Mouse (Mus musculus): Measurements from ENCODE around the gene Iqcf3.
"Not testable (repeated sequence)": the region's sequence is repeated elsewhere in the genome, so short reads cannot be mapped to it uniquely, and the experiment has no call there.

Iqcf3 gene

DNA sequence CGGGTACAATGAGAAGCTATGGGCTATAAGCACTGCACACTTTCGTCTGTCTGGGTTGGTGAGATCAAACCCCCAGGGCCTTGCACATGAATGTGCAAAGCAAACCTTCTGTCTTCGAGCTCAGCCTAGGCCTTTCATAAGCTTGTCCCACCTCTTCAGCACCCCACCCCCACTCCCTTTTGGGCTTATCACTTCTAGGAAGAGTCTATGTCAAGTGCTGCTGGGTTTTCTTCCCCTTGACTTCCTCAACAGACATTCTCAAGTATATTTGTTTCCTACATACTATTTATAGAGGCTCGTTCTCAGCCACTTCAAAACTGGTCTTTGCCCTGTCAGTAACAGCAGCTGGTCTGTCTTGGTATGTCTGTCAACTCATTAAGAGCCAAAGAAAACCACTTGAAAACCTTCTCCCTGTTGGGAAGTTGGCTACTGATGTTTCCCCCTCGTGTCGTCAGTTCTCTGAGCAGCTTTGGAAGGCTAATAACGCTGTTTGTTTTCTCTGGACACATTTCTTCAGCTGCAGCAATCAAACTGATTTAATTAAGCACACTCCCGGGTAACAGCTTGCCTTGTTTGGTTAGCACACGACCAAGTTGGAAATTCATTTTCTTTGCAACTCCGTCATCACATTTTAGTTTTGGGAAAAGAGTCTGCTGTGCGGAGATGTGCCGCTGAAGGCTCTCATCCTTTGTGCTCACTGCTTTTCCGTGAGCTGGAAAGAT is 48.5 kb downstream of the Iqcf3 start:
- in situ Hi-C loops (cut with MboI; ENCODE audit: low sequenced_read_pairs): no loop called here

DNA sequence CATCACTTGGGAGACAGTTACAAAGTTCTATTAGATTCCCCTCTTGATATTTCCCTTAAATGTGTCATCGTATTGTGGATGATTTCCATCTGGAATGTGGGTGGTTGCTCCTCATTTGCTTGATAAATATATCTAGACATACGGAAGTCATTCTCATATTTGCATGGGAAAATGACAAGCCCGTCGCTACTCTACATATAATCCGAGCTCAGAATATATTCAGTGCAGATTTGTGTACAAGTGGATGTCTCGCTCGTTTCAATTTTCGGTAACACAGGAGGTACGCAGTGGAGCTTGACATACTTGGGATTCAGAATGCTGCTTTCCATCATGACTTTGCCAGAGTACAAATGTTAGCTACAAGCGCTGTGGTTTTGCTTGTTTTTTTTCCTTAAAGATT is 52.1 kb downstream of the Iqcf3 start:
- in situ Hi-C loops (cut with MboI; ENCODE audit: low sequenced_read_pairs): no loop called here

DNA sequence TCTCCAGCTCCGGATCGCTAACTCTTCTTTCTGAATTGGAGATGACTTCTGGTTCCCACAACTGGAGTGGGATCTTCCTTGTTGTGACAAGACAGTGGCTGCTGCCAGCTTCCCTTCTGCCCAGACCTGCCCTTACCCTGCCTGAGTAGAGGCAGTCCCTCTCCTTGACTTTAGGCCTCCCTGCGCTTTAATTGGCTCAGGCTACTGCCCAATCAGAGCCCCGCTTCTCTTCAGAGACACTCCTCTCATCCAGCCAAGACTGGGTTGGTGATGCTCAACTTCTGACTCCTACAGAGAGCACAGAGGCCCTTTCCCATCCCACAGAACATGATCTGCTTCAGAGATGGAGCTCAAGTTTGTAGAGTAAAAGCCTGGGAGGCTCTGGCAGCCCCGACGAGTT is 57.2 kb downstream of the Iqcf3 start:
- in situ Hi-C loops (cut with MboI; ENCODE audit: low sequenced_read_pairs): no loop called here

DNA sequence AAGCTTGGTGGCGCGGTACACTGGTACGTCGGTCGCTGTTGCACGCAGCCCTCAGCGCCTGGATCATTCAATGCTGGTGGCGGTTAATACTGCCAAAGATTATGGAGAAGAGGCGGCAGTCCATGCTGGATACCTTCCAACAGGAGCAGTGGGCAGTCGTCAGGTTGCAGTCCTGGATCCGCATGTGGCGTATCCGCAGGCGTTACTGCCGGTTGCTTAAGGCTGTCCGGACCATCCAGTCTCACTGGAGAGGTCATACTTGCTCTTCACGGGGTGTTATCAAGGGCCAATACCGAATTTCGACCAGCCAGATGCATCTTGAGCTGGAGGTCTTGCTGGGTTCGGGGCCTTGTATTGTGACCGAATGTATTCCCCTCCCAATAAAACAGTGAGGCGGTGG is 59.6 kb downstream of the Iqcf3 start:
- in situ Hi-C loops (cut with MboI; ENCODE audit: low sequenced_read_pairs): no loop called here

DNA sequence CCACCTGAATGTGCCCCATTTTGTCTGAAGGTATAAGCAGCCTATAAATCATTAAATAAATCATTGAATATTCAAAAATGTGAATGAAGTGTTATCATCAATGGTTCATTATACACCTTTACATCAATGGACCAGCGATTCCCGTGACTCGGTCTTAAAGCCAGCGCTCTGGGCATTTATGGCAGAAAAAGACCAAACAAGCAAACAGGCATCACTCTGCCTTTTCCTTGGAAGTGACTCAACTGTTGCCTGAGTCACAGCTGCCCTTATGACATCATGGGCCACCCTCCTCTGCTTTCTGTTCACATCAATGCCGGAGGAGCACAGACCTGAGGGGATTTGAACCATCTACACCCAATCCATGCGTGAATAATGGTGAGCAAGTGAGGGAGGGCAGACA is 61.8 kb downstream of the Iqcf3 start, which contains the start of gene Iqcf1:
Gene Iqcf1 (plus strand): TSS at position 301 of the 400 bp plus-strand sequence.
- in situ Hi-C loops (cut with MboI; ENCODE audit: low sequenced_read_pairs): no loop called here

DNA sequence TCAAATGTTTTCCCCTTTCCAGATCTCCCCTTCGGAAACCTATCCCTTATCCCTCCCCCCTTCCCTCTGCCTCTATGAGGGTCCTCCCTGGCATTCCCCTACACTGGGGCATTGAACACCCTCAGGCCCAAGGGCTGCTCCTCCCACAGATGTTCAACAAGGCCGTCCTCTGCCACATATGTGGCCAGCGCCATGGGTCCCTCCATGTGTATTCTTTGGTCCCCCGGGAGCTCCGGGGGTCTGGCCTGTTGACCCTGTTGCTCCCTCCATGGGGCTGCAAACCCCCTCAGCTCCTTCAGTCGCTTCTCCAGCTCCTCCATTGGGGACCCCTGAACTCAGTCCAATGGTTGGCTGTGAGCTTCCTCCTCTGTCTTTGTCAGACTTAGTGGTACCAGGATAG is 73.8 kb downstream of the Iqcf3 start:
- in situ Hi-C loops (cut with MboI; ENCODE audit: low sequenced_read_pairs): not testable (repeated sequence)

DNA sequence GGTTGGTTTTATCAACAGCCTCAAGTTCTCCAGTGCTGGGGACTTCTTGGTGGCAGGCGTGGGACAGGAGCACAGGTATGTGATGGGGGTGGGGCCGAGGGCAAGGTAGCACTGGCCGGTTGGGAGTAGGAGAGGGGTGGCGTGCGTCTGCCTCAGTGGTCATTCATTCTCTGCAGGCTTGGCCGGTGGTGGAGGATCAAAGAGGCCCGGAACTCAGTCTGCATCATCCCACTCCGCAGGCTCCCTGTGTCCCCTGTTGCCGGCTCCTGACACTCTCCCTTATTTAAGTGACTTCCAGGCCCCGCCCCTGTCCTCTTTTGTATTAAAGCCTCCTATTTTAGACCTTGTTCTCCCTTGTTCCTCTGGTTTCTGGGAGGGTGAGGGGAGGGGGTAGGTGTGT is 76.4 kb downstream of the Iqcf3 start:
- in situ Hi-C loops (cut with MboI; ENCODE audit: low sequenced_read_pairs): no loop called here

DNA sequence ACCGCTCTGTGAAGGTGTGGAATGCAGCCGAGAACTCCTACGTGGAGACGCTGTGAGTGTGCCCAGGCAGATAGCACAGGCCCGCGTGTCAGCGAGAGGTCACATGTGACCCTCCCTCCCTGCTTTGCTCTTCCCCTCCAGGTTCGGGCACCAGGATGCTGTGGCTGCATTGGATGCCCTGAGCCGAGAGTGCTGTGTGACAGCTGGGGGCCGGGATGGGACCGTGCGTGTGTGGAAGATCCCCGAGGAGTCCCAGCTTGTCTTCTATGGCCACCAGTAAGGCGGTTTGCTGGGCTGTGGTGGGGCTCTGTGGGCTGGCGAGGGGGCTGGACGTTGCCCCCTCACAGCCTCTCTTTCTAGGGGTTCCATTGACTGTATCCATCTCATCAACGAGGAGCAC is 77.8 kb downstream of the Iqcf3 start:
- in situ Hi-C loops (cut with MboI; ENCODE audit: low sequenced_read_pairs): no loop called here

DNA sequence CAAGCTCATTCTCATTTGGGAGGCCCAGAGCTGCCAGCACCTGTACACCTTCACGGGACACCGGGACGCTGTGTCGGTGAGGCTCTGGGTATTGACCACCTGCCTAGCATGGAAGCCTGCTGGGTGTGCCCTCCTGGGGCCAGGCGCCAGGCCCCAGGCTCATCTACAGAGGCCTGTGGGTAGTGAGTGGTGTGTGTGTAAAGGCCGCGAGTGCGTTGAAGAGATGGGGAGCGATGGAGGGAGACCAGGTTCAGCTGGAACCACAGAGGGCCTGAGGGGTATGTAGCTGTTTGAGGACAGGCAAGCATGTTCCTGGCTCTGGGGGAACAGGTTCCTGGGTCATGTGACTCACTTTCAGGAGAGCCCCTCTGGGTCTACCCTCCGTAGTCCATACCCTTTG is 78.3 kb downstream of the Iqcf3 start:
- in situ Hi-C loops (cut with MboI; ENCODE audit: low sequenced_read_pairs): no loop called here

DNA sequence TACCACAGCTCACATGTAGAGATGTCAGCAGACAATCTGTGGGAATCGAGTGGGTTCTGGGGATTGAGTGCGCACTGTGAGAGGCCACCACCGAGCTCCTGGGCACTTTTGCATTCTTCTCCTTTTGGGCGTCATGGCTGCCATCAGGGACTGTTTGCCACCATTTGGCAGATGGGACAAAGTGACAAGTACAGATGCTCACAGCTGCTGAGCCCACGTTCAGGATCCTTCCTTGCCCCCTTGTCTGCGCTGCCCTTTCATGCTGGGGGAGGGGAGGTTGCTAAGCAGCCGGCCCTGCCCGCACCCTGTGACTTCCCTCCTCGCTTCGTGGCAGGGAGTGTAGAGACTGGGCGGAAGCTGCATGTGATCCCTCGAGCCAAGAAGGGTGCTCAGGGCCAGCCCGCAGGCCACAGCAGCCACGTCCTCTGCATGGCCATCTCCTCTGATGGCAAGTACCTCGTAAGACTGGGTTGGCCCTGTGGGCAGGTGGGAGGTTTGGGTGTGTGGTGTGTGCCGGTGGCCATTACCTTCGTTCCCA is 78.8 kb downstream of the Iqcf3 start:
- in situ Hi-C loops (cut with MboI; ENCODE audit: low sequenced_read_pairs): no loop called here

DNA sequence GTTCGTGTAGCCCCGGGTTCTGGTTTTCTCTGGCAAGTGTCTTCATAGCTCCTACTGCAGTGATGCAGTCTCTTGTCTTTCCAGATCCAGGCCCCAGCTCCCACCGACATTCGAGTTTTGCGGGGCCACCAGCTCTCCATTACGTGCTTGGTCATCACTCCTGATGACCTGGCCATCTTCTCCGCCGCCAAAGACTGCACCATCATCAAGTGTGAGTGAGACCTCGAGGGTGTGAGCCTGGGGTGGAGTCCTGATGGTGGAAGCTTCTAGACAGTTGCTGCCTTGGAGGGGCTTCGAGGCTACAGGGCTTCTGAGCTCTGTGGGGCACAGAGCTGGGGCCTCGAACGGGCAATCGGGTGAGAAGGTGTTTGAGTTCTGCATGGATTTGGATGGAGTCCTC is 79.8 kb downstream of the Iqcf3 start:
- in situ Hi-C loops (cut with MboI; ENCODE audit: low sequenced_read_pairs): no loop called here

DNA sequence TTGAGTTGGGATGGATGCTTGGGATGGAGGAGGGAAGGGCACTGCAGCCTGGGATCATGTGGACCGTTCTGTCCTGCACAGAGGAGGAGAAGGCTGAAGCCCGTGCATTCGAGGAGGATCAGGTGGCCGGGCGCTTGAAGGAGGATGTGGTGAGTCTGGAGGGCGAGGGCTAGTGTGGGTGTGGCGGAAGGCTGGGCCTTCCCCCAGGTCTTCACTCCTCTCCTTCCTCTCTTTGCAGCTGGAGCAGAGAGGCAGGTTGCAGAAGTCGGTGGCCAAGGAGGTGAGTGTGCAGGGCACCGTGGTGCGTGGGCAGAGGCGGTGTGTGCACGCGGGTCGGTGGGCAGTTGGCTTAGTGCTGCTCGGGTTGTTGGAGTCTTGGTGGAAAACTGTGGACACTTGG is 80.4 kb downstream of the Iqcf3 start:
- in situ Hi-C loops (cut with MboI; ENCODE audit: low sequenced_read_pairs): no loop called here

DNA sequence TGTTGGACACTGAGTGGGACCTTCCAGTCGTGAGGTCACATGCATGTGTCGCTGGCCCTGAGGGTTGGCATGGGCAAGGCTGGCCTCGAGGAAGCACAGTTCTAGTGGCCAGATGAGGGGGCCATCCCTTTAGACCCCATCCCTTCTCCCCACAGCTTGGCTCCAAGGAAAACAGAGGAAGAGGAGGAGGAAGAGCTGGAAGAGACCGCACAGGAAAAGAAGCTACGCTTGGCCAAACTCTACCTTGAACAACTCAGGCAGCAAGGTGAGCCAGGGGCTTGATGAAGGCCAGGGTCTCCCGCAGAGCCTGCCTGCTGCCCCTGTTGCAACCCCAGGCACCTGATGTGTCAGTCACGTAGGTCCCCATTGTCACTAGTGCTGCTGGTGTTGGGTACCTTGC is 80.9 kb downstream of the Iqcf3 start:
- in situ Hi-C loops (cut with MboI; ENCODE audit: low sequenced_read_pairs): no loop called here

DNA sequence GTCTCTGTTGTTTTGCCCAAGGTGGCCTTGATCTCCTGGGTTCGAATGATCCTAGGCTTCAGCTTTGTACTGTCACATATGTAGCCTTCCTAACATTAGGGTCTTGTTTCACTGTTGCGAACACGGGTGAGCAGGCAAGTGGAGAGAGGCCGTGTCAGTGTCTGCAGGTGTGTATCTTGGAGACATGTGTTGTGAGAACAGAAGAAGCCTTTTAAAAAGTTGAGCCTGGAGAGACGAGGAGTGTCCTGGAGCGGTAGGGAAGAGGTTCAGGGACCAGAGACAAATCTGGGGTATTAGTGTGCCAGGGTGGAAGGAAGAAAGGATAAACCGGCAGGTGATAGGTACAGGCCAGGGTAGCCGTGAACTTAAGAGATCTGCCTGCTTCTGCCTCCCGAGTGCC is 83.3 kb downstream of the Iqcf3 start:
- in situ Hi-C loops (cut with MboI; ENCODE audit: low sequenced_read_pairs): no loop called here

DNA sequence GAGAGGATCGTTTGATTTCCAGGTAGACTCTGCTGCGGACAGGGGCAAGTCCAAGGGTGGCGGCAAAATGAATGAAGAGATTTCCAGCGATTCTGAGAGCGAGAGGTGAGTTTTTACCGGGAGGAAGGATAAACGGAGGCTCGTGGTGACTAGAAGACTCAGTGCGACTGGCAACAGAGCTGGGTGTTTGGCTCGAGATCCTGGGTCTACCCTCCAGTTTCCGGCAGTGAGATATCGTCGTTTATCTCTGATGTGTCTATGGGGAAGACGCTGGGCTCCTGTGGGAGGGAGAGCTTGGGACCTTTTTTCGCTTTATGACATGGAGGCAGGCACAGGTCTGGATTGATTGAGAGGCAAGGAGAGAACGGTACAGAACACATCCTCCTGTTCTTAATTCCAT is 83.8 kb downstream of the Iqcf3 start:
- in situ Hi-C loops (cut with MboI; ENCODE audit: low sequenced_read_pairs): no loop called here

DNA sequence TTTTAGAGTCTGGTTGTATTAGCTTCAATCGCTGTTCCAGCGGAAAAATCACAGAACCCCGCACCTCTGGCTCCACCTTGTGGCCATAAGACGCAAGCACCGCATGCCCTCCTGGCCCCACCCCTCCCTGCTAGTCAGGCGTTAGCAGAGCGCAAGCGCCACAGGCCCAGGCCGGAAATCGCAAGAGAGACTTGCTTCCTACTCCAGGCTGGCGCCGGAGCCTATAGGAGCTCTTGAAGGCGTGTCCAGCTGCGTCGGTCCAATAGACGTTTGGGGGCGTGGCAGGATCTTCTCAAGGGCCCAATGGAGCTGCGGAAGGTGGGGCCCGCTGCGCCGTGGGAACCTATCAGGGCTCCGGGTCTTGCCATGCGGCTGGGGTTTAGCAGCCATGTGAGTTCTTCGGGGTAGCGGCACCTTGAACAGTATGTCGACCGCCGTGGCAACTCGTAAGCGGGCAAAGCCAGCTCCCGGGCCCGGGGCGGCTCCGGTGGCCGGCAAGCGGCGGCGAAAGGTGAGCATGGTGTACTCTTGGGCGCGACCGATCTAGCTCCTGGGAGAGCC is 84.4 kb downstream of the Iqcf3 start, which contains the start of gene Parp3:
Gene Parp3 (minus strand): TSS at position 26 of the 561 bp plus-strand sequence.
- in situ Hi-C loops (cut with MboI; ENCODE audit: low sequenced_read_pairs): no loop called here

DNA sequence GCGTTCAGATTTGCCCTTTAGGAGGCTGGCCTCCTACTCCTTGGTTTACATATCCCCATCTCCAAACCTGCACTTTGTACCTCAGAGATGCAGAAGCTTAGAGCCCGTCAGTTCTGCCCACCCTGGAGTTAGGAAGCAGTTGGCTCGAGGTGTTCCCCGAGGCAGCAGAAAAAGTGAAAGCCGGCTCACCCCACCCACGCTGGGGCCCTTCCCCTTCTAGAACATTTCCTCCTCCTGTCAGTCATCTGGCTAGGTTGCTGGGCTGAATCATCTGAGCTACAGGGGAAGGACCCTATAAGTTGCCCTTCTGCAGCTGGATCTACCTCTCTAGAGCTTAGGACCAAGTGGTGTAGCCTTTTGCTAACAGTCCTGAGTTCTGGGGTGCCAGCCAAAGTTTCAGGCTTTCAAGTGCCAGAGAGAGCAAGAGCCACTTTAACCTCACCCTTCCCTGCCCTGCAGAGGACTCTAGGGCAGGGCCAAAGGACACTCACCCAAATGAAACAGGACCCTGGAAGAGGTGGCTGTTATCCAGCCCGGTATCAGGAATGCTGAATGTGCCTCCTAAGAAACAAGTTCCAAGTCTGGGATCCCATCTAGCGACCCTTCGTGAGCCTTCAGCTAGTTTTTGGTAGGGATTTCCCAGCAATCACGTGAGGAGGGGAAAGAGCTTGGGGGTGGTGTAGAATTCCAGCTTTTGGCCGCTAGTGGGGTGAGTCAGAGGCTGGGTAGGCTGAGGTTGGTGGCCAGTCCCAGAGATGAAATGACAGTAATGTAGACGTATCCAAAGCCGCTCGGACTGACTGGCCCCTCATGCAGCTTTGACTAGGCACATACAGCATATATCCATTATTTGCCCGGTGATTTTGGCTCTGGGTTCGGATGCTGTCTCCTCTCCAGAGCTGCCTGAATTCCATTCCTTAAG is 85.2 kb downstream of the Iqcf3 start:
- in situ Hi-C loops (cut with MboI; ENCODE audit: low sequenced_read_pairs): no loop called here

DNA sequence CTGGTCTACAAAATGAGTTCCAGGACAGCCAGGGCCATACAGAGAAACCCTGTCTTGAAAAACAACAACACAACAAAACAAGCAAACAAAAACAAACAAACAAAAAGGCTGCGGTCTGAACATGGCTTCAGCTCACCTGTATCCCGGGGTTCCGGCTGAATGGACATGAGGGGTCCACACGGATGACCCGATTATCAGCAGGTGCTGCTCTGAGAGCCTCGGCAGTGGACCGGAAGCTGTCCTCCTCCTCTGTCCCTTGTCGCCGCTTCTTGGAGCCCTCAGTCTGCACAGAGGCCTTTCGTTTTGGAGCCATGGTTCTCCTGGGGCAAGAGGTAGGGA is 85.8 kb downstream of the Iqcf3 start, which contains the start of gene Rrp9:
Gene Rrp9 (plus strand): TSS at position 301 of the 339 bp plus-strand sequence.
- in situ Hi-C loops (cut with MboI; ENCODE audit: low sequenced_read_pairs): no loop called here

DNA sequence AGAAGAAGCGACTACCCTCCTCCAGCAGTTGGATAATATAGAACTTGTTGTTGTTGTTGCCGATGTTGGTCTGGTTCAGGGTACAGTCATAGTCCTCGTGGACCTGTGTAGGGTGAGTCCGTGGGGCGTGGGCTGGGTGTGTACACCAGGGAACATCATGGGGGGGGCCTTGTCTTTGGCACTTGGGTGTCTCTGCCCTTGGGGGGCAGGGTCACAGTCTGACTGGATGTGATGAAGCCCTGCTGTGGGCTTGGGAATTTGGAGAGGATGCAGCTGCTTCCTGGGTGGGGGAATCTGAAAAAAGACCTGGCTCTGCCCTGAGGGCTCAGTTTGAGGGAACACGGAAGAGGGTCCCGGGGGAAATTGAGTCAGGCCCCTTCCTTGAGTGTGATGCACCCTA is 86.4 kb downstream of the Iqcf3 start:
- in situ Hi-C loops (cut with MboI; ENCODE audit: low sequenced_read_pairs): no loop called here

DNA sequence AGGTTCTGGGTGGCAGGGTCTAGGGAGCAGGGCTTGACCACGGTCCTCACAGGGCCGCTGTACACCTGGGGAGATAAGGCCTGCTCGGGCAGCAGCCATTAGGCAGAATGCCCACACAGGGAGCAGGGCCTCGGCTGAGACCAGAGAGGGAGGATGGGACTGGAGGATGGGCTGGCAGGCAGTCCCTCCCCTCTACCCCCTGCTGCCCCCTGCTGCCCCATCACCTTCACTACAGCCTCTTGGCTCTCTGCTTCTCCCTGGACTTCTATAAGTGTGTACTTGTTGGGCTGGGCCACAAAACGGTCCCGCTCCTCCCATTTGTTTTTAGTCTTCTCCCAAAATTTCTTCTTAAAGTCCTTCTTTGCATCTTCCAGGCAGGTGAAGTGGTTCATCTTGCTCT is 87.0 kb downstream of the Iqcf3 start:
- in situ Hi-C loops (cut with MboI; ENCODE audit: low sequenced_read_pairs): no loop called here

DNA sequence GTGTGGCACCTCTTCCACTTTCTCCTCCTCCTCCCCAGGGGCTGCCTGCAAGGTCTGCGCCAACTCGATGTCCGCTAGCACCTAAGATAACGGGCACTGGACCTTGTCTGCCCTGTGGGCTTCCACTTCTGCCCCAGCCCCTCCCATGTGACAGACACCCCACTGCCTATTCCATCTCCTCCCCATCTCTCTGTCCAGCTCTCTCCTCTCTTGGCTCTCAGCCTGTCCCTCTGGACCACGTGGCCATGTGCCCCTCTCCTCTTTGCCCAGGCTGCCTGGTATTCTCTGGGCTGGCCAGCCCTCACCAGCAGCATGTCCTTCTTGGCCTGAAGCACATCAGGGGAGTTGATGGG is 87.7 kb downstream of the Iqcf3 start:
- in situ Hi-C loops (cut with MboI; ENCODE audit: low sequenced_read_pairs): no loop called here
